Mouse (Mus musculus) thymus, postnatal 36 days (tissue): Measurements from ENCODE around the gene Tsc22d3.
"Not testable (repeated sequence)": the region's sequence is repeated elsewhere in the genome, so short reads cannot be mapped to it uniquely, and the experiment has no call there.

Experiments
- DNase-seq, 2 experiments: peaks; one replicate each; pipeline ENCODE4 v3.0.0; 2022; ENCODE audit warnings: mixed read lengths in 2 of 2

Gene Tsc22d3

GRCm38 (mm10) chrX:140526253-140526618 lies 74.2 kb downstream of the Tsc22d3 start:
- DNase-seq: no peak

GRCm38 (mm10) chrX:140525604-140526252 lies 74.7 kb downstream of the Tsc22d3 start:
- DNase-seq: no peak

- DNase-seq: no peak
Observed at GRCm38 (mm10) chrX:140524231-140524630, 76.2 kb downstream of the Tsc22d3 start.

- DNase-seq: no peak
Observed at GRCm38 (mm10) chrX:140522071-140522765, 78.2 kb downstream of the Tsc22d3 start.

- DNase-seq: peak; percentile 82 to 91
Observed at GRCm38 (mm10) chrX:140520146-140521102, 80.0 kb downstream of the Tsc22d3 start.

GRCm38 (mm10) chrX:140518351-140518750 lies 82.1 kb downstream of the Tsc22d3 start:
- DNase-seq: no peak

GRCm38 (mm10) chrX:140513379-140513778 lies 87.1 kb downstream of the Tsc22d3 start:
- DNase-seq: no peak

GRCm38 (mm10) chrX:140511687-140512651 lies 88.5 kb downstream of the Tsc22d3 start:
- DNase-seq: no peak

GRCm38 (mm10) chrX:140510696-140511429 lies 89.6 kb downstream of the Tsc22d3 start:
- no peak for DNase-seq

- no peak for DNase-seq
Observed at GRCm38 (mm10) chrX:140509817-140510216, 90.6 kb downstream of the Tsc22d3 start.

- not testable (repeated sequence) for DNase-seq
Observed at GRCm38 (mm10) chrX:140508791-140509190, 91.7 kb downstream of the Tsc22d3 start.

GRCm38 (mm10) chrX:140507377-140507776 lies 93.1 kb downstream of the Tsc22d3 start:
- no peak for DNase-seq

GRCm38 (mm10) chrX:140506436-140507180 lies 93.9 kb downstream of the Tsc22d3 start:
- DNase-seq: no peak

GRCm38 (mm10) chrX:140505497-140506238 lies 94.8 kb downstream of the Tsc22d3 start:
- peak; percentile 86 to 93 for DNase-seq

GRCm38 (mm10) chrX:140503905-140504304 lies 96.6 kb downstream of the Tsc22d3 start:
- DNase-seq: peak; percentile 72 to 79

- DNase-seq: peak; percentile 37 to 39
Observed at GRCm38 (mm10) chrX:140501401-140502301, 98.8 kb downstream of the Tsc22d3 start.

GRCm38 (mm10) chrX:140500306-140500705 lies 100.2 kb downstream of the Tsc22d3 start:
- DNase-seq: no peak

GRCm38 (mm10) chrX:140498431-140498830 lies 102.0 kb downstream of the Tsc22d3 start:
- DNase-seq: not testable (repeated sequence)

- no peak for DNase-seq
Observed at GRCm38 (mm10) chrX:140494170-140494569, 106.3 kb downstream of the Tsc22d3 start.
